Mouse (Mus musculus): ENCODE measurements around the gene Snhg11. TPM values are rescaled to one million over a fixed set of nuclear protein-coding genes. Genes with fewer than 3 reads are reported as not detected.

Gene Snhg11
- polyA plus RNA-seq (2014; fragmentation: Nextera tagmentation; extraction: Ambion mirVana), result 0.96 and 1.7 TPM in 2 replicates

- no peaks in the 10 kb centered on the region for H3K9me3 ChIP-seq (ENCODE audit: low read depth, low read length)
- H3K4me3 ChIP-seq (ENCODE audit: low read depth, low read length), result peak within 1 kb of the TSS; percentile 29
- peak; percentile 23; the same call in 1 of the 2 replicates for ATAC-seq (ENCODE audit: insufficient read depth)
- H3K4me2 ChIP-seq, result peak within 1 kb of the TSS; percentile 64
- H3K27ac ChIP-seq (ENCODE audit: low read depth), result no peak within 1 kb of the TSS
- 2% methylated on average over 36 of the region's 36 CpGs for WGBS
- peaks cover 29% of the 10 kb centered on the region for H3K27me3 ChIP-seq (ENCODE audit: insufficient read depth, low read length)
- H3K36me3 ChIP-seq (ENCODE audit: insufficient read depth), result no peaks in the 10 kb centered on the region
- no peak within 1 kb of the TSS; the same call in none of the 2 replicates for H3K9ac ChIP-seq
- 0 out of 2 replicates have a peak, but pooled peaks cover 10% of the 10 kb centered on the region for H3K4me1 ChIP-seq (ENCODE audit: insufficient read depth)
- peak; percentile 61 for TF ChIP-seq CTCF (IDR thresholded peaks at IDR 0.05; ENCODE audit: low read depth)
- DNase-seq, result peak; percentile 69
Observed at GRCm38 (mm10) chr2:158375443-158376122, at the start of gene Snhg11. Snhg11 (plus strand) TSS chr2:158375638.

GRCm38 (mm10) chr2:158334356-158334755 is 41.1 kb upstream of the Snhg11 start:
- Histone ChIP-seq H3K4me3 (ENCODE audit: low read depth, low read length) (no peak overlapping the region), H3K4me2 (no peak overlapping the region), H3K27ac (ENCODE audit: low read depth) (no peak overlapping the region), H3K4me1 (ENCODE audit: insufficient read depth) (no peaks in the 10 kb centered on the region), H3K27me3 (ENCODE audit: insufficient read depth, low read length) (no peaks in the 10 kb centered on the region), H3K36me3 (ENCODE audit: insufficient read depth) (no peaks in the 10 kb centered on the region), H3K9ac (no peak overlapping the region), H3K9me3 (ENCODE audit: low read depth, low read length) (no peaks in the 10 kb centered on the region)
- DNase-seq (no peak), ATAC-seq (ENCODE audit: insufficient read depth) (no peak)
- no peak for TF ChIP-seq CTCF (IDR thresholded peaks at IDR 0.05; ENCODE audit: low read depth)
- 81% methylated on average over 13 of the region's 13 CpGs for WGBS

- Histone ChIP-seq H3K4me3 (ENCODE audit: low read depth, low read length) (no peak overlapping the region), H3K9me3 (ENCODE audit: low read depth, low read length) (no peaks in the 10 kb centered on the region), H3K36me3 (ENCODE audit: insufficient read depth) (no peaks in the 10 kb centered on the region), H3K27me3 (ENCODE audit: insufficient read depth, low read length) (no peaks in the 10 kb centered on the region), H3K4me2 (no peak overlapping the region), H3K4me1 (ENCODE audit: insufficient read depth) (no peaks in the 10 kb centered on the region), H3K27ac (ENCODE audit: low read depth) (no peak overlapping the region), H3K9ac (no peak overlapping the region)
- 72% methylated on average over 10 of the region's 10 CpGs for WGBS
- no peak for TF ChIP-seq CTCF (IDR thresholded peaks at IDR 0.05; ENCODE audit: low read depth)
- DNase-seq (no peak), ATAC-seq (ENCODE audit: insufficient read depth) (no peak)
Observed at GRCm38 (mm10) chr2:158337698-158338097, 37.7 kb upstream of the Snhg11 start.

- H3K4me1 ChIP-seq (ENCODE audit: insufficient read depth), result no peaks in the 10 kb centered on the region
- H3K27ac ChIP-seq (ENCODE audit: low read depth), result no peak overlapping the region
- H3K27me3 ChIP-seq (ENCODE audit: insufficient read depth, low read length), result no peaks in the 10 kb centered on the region
- 38% methylated on average over 11 of the region's 11 CpGs for WGBS
- ATAC-seq (ENCODE audit: insufficient read depth) (no peak; the same call in 1 of the 2 replicates), DNase-seq (peak; percentile 90)
- no peak overlapping the region for H3K4me3 ChIP-seq (ENCODE audit: low read depth, low read length)
- no peaks in the 10 kb centered on the region for H3K9me3 ChIP-seq (ENCODE audit: low read depth, low read length)
- peak; percentile 91 for TF ChIP-seq CTCF (IDR thresholded peaks at IDR 0.05; ENCODE audit: low read depth)
- H3K36me3 ChIP-seq (ENCODE audit: insufficient read depth), result no peaks in the 10 kb centered on the region
- no peak overlapping the region for H3K4me2 ChIP-seq
- no peak overlapping the region for H3K9ac ChIP-seq
Observed at GRCm38 (mm10) chr2:158339948-158340564, 35.4 kb upstream of the Snhg11 start.

GRCm38 (mm10) chr2:158341324-158341723 is 34.1 kb upstream of the Snhg11 start:
- Histone ChIP-seq H3K4me1 (ENCODE audit: insufficient read depth) (no peaks in the 10 kb centered on the region), H3K9me3 (ENCODE audit: low read depth, low read length) (no peaks in the 10 kb centered on the region), H3K27ac (ENCODE audit: low read depth) (no peak overlapping the region), H3K27me3 (ENCODE audit: insufficient read depth, low read length) (no peaks in the 10 kb centered on the region), H3K36me3 (ENCODE audit: insufficient read depth) (no peaks in the 10 kb centered on the region), H3K4me2 (no peak overlapping the region), H3K9ac (no peak overlapping the region), H3K4me3 (ENCODE audit: low read depth, low read length) (no peak overlapping the region)
- 68% methylated on average over 2 of the region's 2 CpGs for WGBS
- ATAC-seq (ENCODE audit: insufficient read depth), result no peak
- no peak for DNase-seq
- TF ChIP-seq CTCF (IDR thresholded peaks at IDR 0.05; ENCODE audit: low read depth), result no peak

- H3K36me3 ChIP-seq (ENCODE audit: insufficient read depth), result no peaks in the 10 kb centered on the region
- H3K27me3 ChIP-seq (ENCODE audit: insufficient read depth, low read length), result no peaks in the 10 kb centered on the region
- no peak for TF ChIP-seq CTCF (IDR thresholded peaks at IDR 0.05; ENCODE audit: low read depth)
- no peak for DNase-seq
- H3K9ac ChIP-seq, result no peak overlapping the region
- ATAC-seq (ENCODE audit: insufficient read depth), result no peak
- no peak overlapping the region for H3K4me3 ChIP-seq (ENCODE audit: low read depth, low read length)
- no peak overlapping the region for H3K27ac ChIP-seq (ENCODE audit: low read depth)
- 80% methylated on average over 5 of the region's 5 CpGs for WGBS
- no peaks in the 10 kb centered on the region for H3K9me3 ChIP-seq (ENCODE audit: low read depth, low read length)
- no peaks in the 10 kb centered on the region for H3K4me1 ChIP-seq (ENCODE audit: insufficient read depth)
- no peak overlapping the region for H3K4me2 ChIP-seq
Observed at GRCm38 (mm10) chr2:158343495-158343894, 31.9 kb upstream of the Snhg11 start.

- no peak for TF ChIP-seq CTCF (IDR thresholded peaks at IDR 0.05; ENCODE audit: low read depth)
- 58% methylated on average over 6 of the region's 6 CpGs for WGBS
- ATAC-seq (ENCODE audit: insufficient read depth) (no peak), DNase-seq (no peak)
- no peak overlapping the region for H3K27ac ChIP-seq (ENCODE audit: low read depth)
- H3K9me3 ChIP-seq (ENCODE audit: low read depth, low read length), result no peaks in the 10 kb centered on the region
- no peaks in the 10 kb centered on the region for H3K27me3 ChIP-seq (ENCODE audit: insufficient read depth, low read length)
- no peaks in the 10 kb centered on the region for H3K4me1 ChIP-seq (ENCODE audit: insufficient read depth)
- H3K9ac ChIP-seq, result no peak overlapping the region
- no peaks in the 10 kb centered on the region for H3K36me3 ChIP-seq (ENCODE audit: insufficient read depth)
- no peak overlapping the region for H3K4me3 ChIP-seq (ENCODE audit: low read depth, low read length)
- no peak overlapping the region for H3K4me2 ChIP-seq
Observed at GRCm38 (mm10) chr2:158346467-158346866, 29.0 kb upstream of the Snhg11 start.
